Mouse (Mus musculus): ENCODE measurements around the gene 2900026A02Rik. TPM values are rescaled to one million over a fixed set of nuclear protein-coding genes. Genes with fewer than 3 reads are reported as not detected.

The 2900026A02Rik gene
- polyA plus RNA-seq, 1 experiment from 2014 or later: 5.3 TPM

GRCm38 (mm10) chr5:113120741-113121590, 100.1 kb downstream of the 2900026A02Rik start:
- peak overlapping the region; percentile 13; the same call in 1 of the 2 replicates for H3K9ac ChIP-seq (ENCODE audit: low read length)
- peaks cover 13% of the 10 kb centered on the region for H3K4me1 ChIP-seq (replicated peaks; ENCODE audit: control insufficient read depth, insufficient read depth)
- DNase-seq (ENCODE audit: low spot score) (peak; percentile 25), ATAC-seq (ENCODE audit: low FRiP score, low TSS enrichment) (no peak)
- 25% methylated on average over 15 of the region's 15 CpGs for WGBS
- no peak overlapping the region for H3K4me3 ChIP-seq (ENCODE audit: low read depth, low read length)
- H3K27ac ChIP-seq (replicated peaks): peak overlapping the region; percentile 84
- H3K27me3 ChIP-seq (ENCODE audit: control insufficient read depth, insufficient read depth, low read length): no peaks in the 10 kb centered on the region
- no peaks in the 10 kb centered on the region for H3K9me3 ChIP-seq (ENCODE audit: control insufficient read depth, low read length)
- no peak for TF ChIP-seq EP300 (optimal IDR thresholded peaks at IDR 0.05)
- no peak for TF ChIP-seq CTCF (IDR thresholded peaks at IDR 0.05; ENCODE audit: low read depth)
- H3K4me2 ChIP-seq (replicated peaks; ENCODE audit: low read depth): no peak overlapping the region
- H3K36me3 ChIP-seq (ENCODE audit: control insufficient read depth, insufficient read depth, low read length): no peaks in the 10 kb centered on the region

- Histone ChIP-seq H3K9ac (ENCODE audit: low read length) (no peak overlapping the region), H3K4me3 (ENCODE audit: low read depth, low read length) (no peak overlapping the region), H3K36me3 (ENCODE audit: control insufficient read depth, insufficient read depth, low read length) (no peaks in the 10 kb centered on the region), H3K27me3 (ENCODE audit: control insufficient read depth, insufficient read depth, low read length) (no peaks in the 10 kb centered on the region), H3K27ac (replicated peaks) (no peak overlapping the region), H3K9me3 (ENCODE audit: control insufficient read depth, low read length) (no peaks in the 10 kb centered on the region), H3K4me2 (replicated peaks; ENCODE audit: low read depth) (no peak overlapping the region), H3K4me1 (replicated peaks; ENCODE audit: control insufficient read depth, insufficient read depth) (peaks cover 13% of the 10 kb centered on the region)
- DNase-seq (ENCODE audit: low spot score) (no peak), ATAC-seq (ENCODE audit: low FRiP score, low TSS enrichment) (no peak)
- WGBS: 54% methylated on average over 13 of the region's 13 CpGs
- TF ChIP-seq EP300 (optimal IDR thresholded peaks at IDR 0.05): no peak
- TF ChIP-seq CTCF (IDR thresholded peaks at IDR 0.05; ENCODE audit: low read depth): no peak
Observed at GRCm38 (mm10) chr5:113119861-113120465, 101.1 kb downstream of the 2900026A02Rik start.

- ATAC-seq (ENCODE audit: low FRiP score, low TSS enrichment) (no peak), DNase-seq (ENCODE audit: low spot score) (no peak)
- 66% methylated on average over 9 of the region's 9 CpGs for WGBS
- H3K36me3 ChIP-seq (ENCODE audit: control insufficient read depth, insufficient read depth, low read length): no peaks in the 10 kb centered on the region
- no peaks in the 10 kb centered on the region for H3K27me3 ChIP-seq (ENCODE audit: control insufficient read depth, insufficient read depth, low read length)
- no peak overlapping the region for H3K4me3 ChIP-seq (ENCODE audit: low read depth, low read length)
- H3K9me3 ChIP-seq (ENCODE audit: control insufficient read depth, low read length): no peaks in the 10 kb centered on the region
- H3K4me1 ChIP-seq (replicated peaks; ENCODE audit: control insufficient read depth, insufficient read depth): peaks cover 15% of the 10 kb centered on the region
- no peak overlapping the region for H3K4me2 ChIP-seq (replicated peaks; ENCODE audit: low read depth)
- TF ChIP-seq EP300 (optimal IDR thresholded peaks at IDR 0.05) (no peak), CTCF (IDR thresholded peaks at IDR 0.05; ENCODE audit: low read depth) (no peak)
- H3K27ac ChIP-seq (replicated peaks): no peak overlapping the region
- H3K9ac ChIP-seq (ENCODE audit: low read length): no peak overlapping the region
Observed at GRCm38 (mm10) chr5:113119291-113119690, 101.7 kb downstream of the 2900026A02Rik start.

DNA sequence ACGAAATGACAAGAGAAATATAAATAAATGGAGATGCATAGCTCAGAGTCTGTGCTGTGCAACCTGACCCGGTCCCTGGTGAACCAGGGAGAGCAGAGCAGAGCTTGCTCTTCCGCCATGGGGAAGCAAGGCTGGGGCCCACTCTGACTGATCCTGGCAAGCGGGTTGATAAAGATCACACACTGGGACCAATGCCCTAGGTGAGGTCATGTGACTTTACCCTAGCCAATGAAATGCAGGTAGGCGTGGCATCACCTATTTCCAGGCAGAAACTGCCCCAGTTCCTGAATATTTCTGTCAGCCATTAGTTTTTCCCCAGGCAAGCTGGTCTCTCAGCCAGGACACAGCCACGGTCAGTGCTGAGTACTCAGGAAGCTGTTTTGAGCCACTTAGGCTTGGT, 102.3 kb downstream of the 2900026A02Rik start:
- ATAC-seq (ENCODE audit: low FRiP score, low TSS enrichment) (peak; percentile 58), DNase-seq (ENCODE audit: low spot score) (peak; percentile 84)
- WGBS: 23% methylated on average over 6 of the region's 6 CpGs
- H3K4me3 ChIP-seq (ENCODE audit: low read depth, low read length): no peak overlapping the region
- no peaks in the 10 kb centered on the region for H3K9me3 ChIP-seq (ENCODE audit: control insufficient read depth, low read length)
- no peaks in the 10 kb centered on the region for H3K36me3 ChIP-seq (ENCODE audit: control insufficient read depth, insufficient read depth, low read length)
- H3K4me1 ChIP-seq (replicated peaks; ENCODE audit: control insufficient read depth, insufficient read depth): peaks cover 18% of the 10 kb centered on the region
- TF ChIP-seq CTCF (IDR thresholded peaks at IDR 0.05; ENCODE audit: low read depth) (no peak), EP300 (optimal IDR thresholded peaks at IDR 0.05) (no peak)
- H3K4me2 ChIP-seq (replicated peaks; ENCODE audit: low read depth): no peak overlapping the region
- no peaks in the 10 kb centered on the region for H3K27me3 ChIP-seq (ENCODE audit: control insufficient read depth, insufficient read depth, low read length)
- 0 out of 2 replicates have a peak overlapping the region, but pooled peaks have one; percentile 45 for H3K27ac ChIP-seq (replicated peaks)
- H3K9ac ChIP-seq (ENCODE audit: low read length): no peak overlapping the region

DNA sequence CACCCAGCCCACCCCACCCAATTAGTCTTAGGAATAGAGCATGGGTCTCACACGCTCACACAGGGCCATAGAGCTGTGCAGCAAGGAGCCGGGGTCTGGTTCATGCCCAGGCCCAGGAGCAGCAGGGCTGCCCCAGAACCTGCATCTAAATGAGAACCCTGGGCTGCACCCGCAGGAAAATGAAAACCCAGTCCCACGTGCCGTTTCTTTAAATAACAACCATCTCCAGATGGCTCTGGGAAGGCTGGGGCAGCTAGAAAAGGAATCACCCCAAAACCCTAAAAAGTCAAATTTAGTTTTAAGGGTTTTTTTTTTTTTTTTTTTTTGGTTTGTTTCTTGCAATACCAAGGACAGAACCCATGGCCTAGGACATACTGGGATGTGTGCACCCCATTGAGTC, 103.7 kb downstream of the 2900026A02Rik start:
- no peak for DNase-seq (ENCODE audit: low spot score)
- H3K9ac ChIP-seq (ENCODE audit: low read length): no peak overlapping the region
- TF ChIP-seq CTCF (IDR thresholded peaks at IDR 0.05; ENCODE audit: low read depth) (no peak), EP300 (optimal IDR thresholded peaks at IDR 0.05) (no peak)
- ATAC-seq (ENCODE audit: low FRiP score, low TSS enrichment): no peak
- peaks cover 18% of the 10 kb centered on the region for H3K4me1 ChIP-seq (replicated peaks; ENCODE audit: control insufficient read depth, insufficient read depth)
- H3K4me3 ChIP-seq (ENCODE audit: low read depth, low read length): no peak overlapping the region
- no peak overlapping the region for H3K27ac ChIP-seq (replicated peaks)
- H3K4me2 ChIP-seq (replicated peaks; ENCODE audit: low read depth): no peak overlapping the region
- no peaks in the 10 kb centered on the region for H3K9me3 ChIP-seq (ENCODE audit: control insufficient read depth, low read length)
- no peaks in the 10 kb centered on the region for H3K27me3 ChIP-seq (ENCODE audit: control insufficient read depth, insufficient read depth, low read length)
- H3K36me3 ChIP-seq (ENCODE audit: control insufficient read depth, insufficient read depth, low read length): no peaks in the 10 kb centered on the region
- WGBS: 82% methylated on average over 5 of the region's 5 CpGs

GRCm38 (mm10) chr5:113115896-113116295, 105.1 kb downstream of the 2900026A02Rik start:
- no peak for ATAC-seq (ENCODE audit: low FRiP score, low TSS enrichment)
- 0 out of 2 replicates have a peak, but pooled peaks cover 8% of the 10 kb centered on the region for H3K4me1 ChIP-seq (replicated peaks; ENCODE audit: control insufficient read depth, insufficient read depth)
- no peaks in the 10 kb centered on the region for H3K9me3 ChIP-seq (ENCODE audit: control insufficient read depth, low read length)
- no peak overlapping the region for H3K9ac ChIP-seq (ENCODE audit: low read length)
- DNase-seq (ENCODE audit: low spot score): no peak
- H3K36me3 ChIP-seq (ENCODE audit: control insufficient read depth, insufficient read depth, low read length): no peaks in the 10 kb centered on the region
- WGBS: 74% methylated on average over 10 of the region's 10 CpGs
- no peak overlapping the region for H3K4me2 ChIP-seq (replicated peaks; ENCODE audit: low read depth)
- H3K4me3 ChIP-seq (ENCODE audit: low read depth, low read length): no peak overlapping the region
- H3K27me3 ChIP-seq (ENCODE audit: control insufficient read depth, insufficient read depth, low read length): no peaks in the 10 kb centered on the region
- TF ChIP-seq CTCF (IDR thresholded peaks at IDR 0.05; ENCODE audit: low read depth) (no peak), EP300 (optimal IDR thresholded peaks at IDR 0.05) (no peak)
- no peak overlapping the region for H3K27ac ChIP-seq (replicated peaks)
